Mouse (Mus musculus) lung, postnatal 0 days (tissue): ENCODE measurements around the gene Myzap. TPM values are rescaled to one million over a fixed set of nuclear protein-coding genes. Genes with fewer than 3 reads are reported as not detected.

Source experiments
- ATAC-seq: fragments of 200-750 bp; cut with Nextera tagmentation; 2 replicates; pipeline ENCODE4 v1.8.0; 2017; ENCODE audit warnings: moderate library complexity
- DNase-seq: peaks from one replicate; pipeline ENCODE4 v3.0.0-alpha.2; 2016; ENCODE audit warnings: low spot score
- H3K27ac ChIP-seq: fragments of 300-500 bp; sonication (generic); 2 replicates; pipeline ENCODE4 v1.5.1; 2014; ENCODE audit warnings: antibody characterized with exemption, mild to moderate bottlenecking, low read length, mixed read lengths
- H3K27me3 ChIP-seq: fragments of 300-500 bp; sonication (generic); replicated peaks from 2 replicates; pipeline ENCODE4 v1.6.1; 2014; ENCODE audit warnings: low read length, mixed read lengths; ENCODE audit not compliant: insufficient read depth
- H3K36me3 ChIP-seq: fragments of 300-500 bp; sonication (generic); 2 replicates; pipeline ENCODE4 v1.6.1; 2014; ENCODE audit warnings: low read length, mixed read lengths; ENCODE audit not compliant: insufficient read depth
- H3K4me1 ChIP-seq: fragments of 300-500 bp; sonication (generic); 2 replicates; pipeline ENCODE4 v1.6.1; 2014; ENCODE audit warnings: antibody characterized with exemption, low read depth, low read length, mixed read lengths; ENCODE audit not compliant: insufficient read depth
- H3K4me2 ChIP-seq: fragments of 300-500 bp; sonication (generic); replicated peaks from 2 replicates; pipeline ENCODE4 v1.6.1; 2014; ENCODE audit warnings: low read depth, mild to moderate bottlenecking, low read length, moderate library complexity, mixed read lengths
- H3K4me3 ChIP-seq: fragments of 300-500 bp; sonication (generic); 2 replicates; pipeline ENCODE4 v1.5.1; 2014; ENCODE audit warnings: low read depth, low read length
- H3K9ac ChIP-seq: fragments of 300-500 bp; sonication (generic); replicated peaks from 2 replicates; pipeline ENCODE4 v1.6.1; 2014; ENCODE audit warnings: low read depth, mild to moderate bottlenecking
- H3K9me3 ChIP-seq: fragments of 300-500 bp; sonication (generic); 2 replicates; pipeline ENCODE4 v1.6.1; 2016; ENCODE audit warnings: low read length, mixed read lengths
- CTCF ChIP-seq: IDR thresholded peaks from 2 replicates; pipeline ENCODE4 v1.5.1; 2016; ENCODE audit warnings: antibody characterized with exemption, mild to moderate bottlenecking
- EP300 ChIP-seq: IDR thresholded peaks from 2 replicates; pipeline ENCODE4 v1.6.1; 2016; ENCODE audit warnings: antibody characterized with exemption, mild to moderate bottlenecking, control low read depth
- WGBS: fragments of 180-500 bp; shearing (Covaris S2); extraction: QIAGEN DNeasy Blood & Tissue Kit; methylation state at CpG from one replicate; pipeline ENCODE4 v1.1.7; 2014; 5-methylcytosine and 5-hydroxymethylcytosine counted together
- polyA plus RNA-seq: library from polyadenylated mRNA; unstranded; fragments of >200 nt; fragmentation: Nextera tagmentation; extraction: Ambion mirVana; gene quantifications from 2 replicates; pipeline ENCODE4 v1.2.1, GENCODE M21; 2015

The Myzap gene
- polyA plus RNA-seq, 1 experiment from 2014 or later = 126 TPM

GRCm38 (mm10) chr9:71628921-71629320 lies 36.8 kb upstream of the Myzap start:
- TF ChIP-seq CTCF (no peak), EP300 (no peak)
- Histone ChIP-seq H3K27me3 (no peaks in the 10 kb centered on the region), H3K36me3 (0 out of 2 replicates have a peak, but pooled peaks cover 8% of the 10 kb centered on the region), H3K9me3 (no peaks in the 10 kb centered on the region), H3K9ac (no peak overlapping the region), H3K4me2 (no peak overlapping the region), H3K4me1 (no peaks in the 10 kb centered on the region), H3K4me3 (no peak overlapping the region), H3K27ac (no peak overlapping the region)
- WGBS = 69% methylated on average over 6 of the region's 6 CpGs
- DNase-seq (no peak), ATAC-seq (no peak)

DNA sequence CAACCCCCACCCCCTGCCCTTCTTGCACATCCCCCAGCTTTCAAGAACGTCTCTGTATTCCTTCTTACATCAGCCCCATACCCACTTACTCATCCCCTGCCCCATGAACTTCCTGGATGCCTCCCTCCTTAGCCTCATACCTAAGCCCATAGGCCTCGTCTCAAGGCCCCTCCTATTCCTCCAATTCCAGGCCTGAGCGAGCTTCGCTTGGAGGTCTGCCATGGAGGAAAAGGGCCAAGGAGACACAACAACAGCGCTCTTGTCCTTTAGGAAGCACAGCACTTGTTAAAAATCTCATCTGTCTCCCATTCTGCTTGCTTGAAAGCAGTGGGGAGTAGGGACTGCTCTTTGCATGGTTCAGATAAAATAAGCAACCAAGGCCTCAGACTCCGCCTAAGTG lies 36.1 kb upstream of the Myzap start:
- Histone ChIP-seq H3K27ac (no peak overlapping the region), H3K9ac (no peak overlapping the region), H3K4me3 (no peak overlapping the region), H3K27me3 (no peaks in the 10 kb centered on the region), H3K9me3 (no peaks in the 10 kb centered on the region), H3K4me2 (no peak overlapping the region), H3K36me3 (0 out of 2 replicates have a peak, but pooled peaks cover 8% of the 10 kb centered on the region), H3K4me1 (no peaks in the 10 kb centered on the region)
- no peak for DNase-seq
- no peak for TF ChIP-seq CTCF
- no peak for TF ChIP-seq EP300
- no peak for ATAC-seq
- WGBS = 71% methylated on average over 6 of the region's 6 CpGs

GRCm38 (mm10) chr9:71625961-71626360 lies 33.8 kb upstream of the Myzap start:
- Histone ChIP-seq H3K4me1 (no peaks in the 10 kb centered on the region), H3K27ac (no peak overlapping the region), H3K36me3 (no peaks in the 10 kb centered on the region), H3K9me3 (no peaks in the 10 kb centered on the region), H3K9ac (no peak overlapping the region), H3K4me3 (no peak overlapping the region), H3K4me2 (no peak overlapping the region), H3K27me3 (no peaks in the 10 kb centered on the region)
- WGBS = 79% methylated on average over 6 of the region's 6 CpGs
- ATAC-seq = no peak
- no peak for TF ChIP-seq CTCF
- no peak for TF ChIP-seq EP300
- no peak for DNase-seq

DNA sequence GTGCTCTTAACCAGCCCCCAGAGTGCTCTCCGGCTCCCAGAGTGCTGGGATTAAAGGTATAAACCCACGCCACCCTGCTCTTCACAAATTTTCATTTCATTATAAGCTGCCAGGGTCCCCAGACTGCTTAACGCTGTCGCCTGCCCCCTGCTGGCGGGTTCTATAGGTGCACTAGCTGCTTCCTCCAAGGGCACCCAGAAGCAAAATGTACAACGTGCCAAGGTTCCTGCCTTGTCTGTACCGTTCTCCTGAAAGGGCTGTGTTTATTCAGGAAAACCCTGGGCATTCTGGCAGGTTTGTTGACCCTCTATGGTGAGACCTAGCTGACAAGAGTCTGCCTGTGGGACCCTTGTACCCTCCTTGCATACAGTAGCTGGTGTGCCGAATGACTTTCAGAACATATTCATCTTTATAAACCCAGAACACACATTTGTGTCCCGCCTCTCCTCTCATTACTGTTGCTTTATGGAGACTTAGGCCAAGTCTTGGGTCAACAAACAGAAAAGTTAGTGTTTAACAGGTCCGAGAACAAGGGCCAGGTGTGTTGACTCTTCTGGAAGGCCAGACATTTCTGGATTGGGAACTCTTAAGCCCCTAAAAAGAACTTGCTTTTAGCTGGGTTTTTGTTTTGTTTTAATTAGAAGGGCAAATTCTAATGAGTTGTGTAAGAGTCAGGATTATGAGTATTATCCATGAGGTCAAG lies 32.8 kb upstream of the Myzap start:
- ATAC-seq (peak; percentile 69), DNase-seq (peak; percentile 79)
- Histone ChIP-seq H3K27ac (peak overlapping the region; percentile 48), H3K9me3 (no peaks in the 10 kb centered on the region), H3K4me2 (no peak overlapping the region), H3K27me3 (no peaks in the 10 kb centered on the region), H3K4me1 (no peaks in the 10 kb centered on the region), H3K9ac (no peak overlapping the region), H3K4me3 (no peak overlapping the region), H3K36me3 (no peaks in the 10 kb centered on the region)
- WGBS = 33% methylated on average over 10 of the region's 10 CpGs
- TF ChIP-seq EP300 (no peak; the same call in 1 of the 2 replicates), CTCF (peak; percentile 80)

- no peaks in the 10 kb centered on the region for H3K27me3 ChIP-seq
- no peaks in the 10 kb centered on the region for H3K4me1 ChIP-seq
- peak; percentile 85 for DNase-seq
- H3K27ac ChIP-seq = no peak overlapping the region; the same call in 1 of the 2 replicates
- H3K9ac ChIP-seq = no peak overlapping the region
- H3K4me3 ChIP-seq = no peak overlapping the region
- H3K4me2 ChIP-seq = no peak overlapping the region
- peak; percentile 52 for ATAC-seq
- no peaks in the 10 kb centered on the region for H3K36me3 ChIP-seq
- peak; percentile 93 for TF ChIP-seq CTCF
- TF ChIP-seq EP300 = no peak
- H3K9me3 ChIP-seq = no peaks in the 10 kb centered on the region
- WGBS = 31% methylated on average over 4 of the region's 4 CpGs
Measured at GRCm38 (mm10) chr9:71623871-71624569, 31.9 kb upstream of the Myzap start.

GRCm38 (mm10) chr9:71622593-71622992 lies 30.4 kb upstream of the Myzap start:
- no peak for DNase-seq
- 42% methylated on average over 3 of the region's 3 CpGs for whole genome bisulfite sequencing
- Histone ChIP-seq H3K9me3 (no peaks in the 10 kb centered on the region), H3K4me1 (no peaks in the 10 kb centered on the region), H3K9ac (no peak overlapping the region), H3K4me3 (no peak overlapping the region), H3K27ac (no peak overlapping the region), H3K27me3 (no peaks in the 10 kb centered on the region), H3K4me2 (no peak overlapping the region), H3K36me3 (no peaks in the 10 kb centered on the region)
- ATAC-seq = no peak
- TF ChIP-seq EP300 (no peak), CTCF (no peak)
